Comparison of ENCODE assay signal across 26 mouse cellular contexts in genomic region chr7:143201255-143201654, GRCm38 (mm10).
DNase-seq lines count a peak whose midpoint lies in the region; ATAC-seq lines count a peak whose summit lies in the region.
"Had no signal": no experiment of that assay in that cellular context is flagged by ENCODE, and none has a peak within 500 bp of the region (broad histone marks: within the 10 kb centered on the region; RNA-seq: fewer than 3 reads in every experiment).

No protein-coding gene starts in this region.

- H3K9me3 ChIP-seq in stomach, embryonic 16.5 days (replicated peaks; ENCODE audit: control insufficient read depth, low read length) = no peaks in the 10 kb centered on the region
- H3K9me3 ChIP-seq: embryonic facial prominence, embryonic 12.5 days; forebrain, embryonic 12.5 days; forebrain, embryonic 15.5 days; G1E; heart, embryonic 10.5 days; heart, embryonic 13.5 days; hindbrain, embryonic 12.5 days; hindbrain, embryonic 15.5 days had no signal

- H3K27ac ChIP-seq in stomach, embryonic 16.5 days (ENCODE audit: low read length) = peak overlapping the region; percentile 49; the same call in 1 of the 2 replicates
- H3K27ac ChIP-seq: embryonic facial prominence, embryonic 12.5 days; forebrain, embryonic 12.5 days; forebrain, embryonic 15.5 days; heart, adult 2 months; heart, embryonic 10.5 days; heart, embryonic 13.5 days; hindbrain, embryonic 12.5 days; hindbrain, embryonic 15.5 days had no signal

- peak; percentile 64 for DNase-seq in heart, adult 11 months
- DNase-seq in heart, postnatal 25 days (ENCODE audit: low spot score) = no peak
- DNase-seq in urinary bladder, adult 2 months (ENCODE audit: low spot score) = peak; percentile 12
- no peak for DNase-seq in urinary bladder, postnatal 25 days (ENCODE audit: low spot score)
- no peak for DNase-seq in kidney, postnatal 14 days
- no peak for DNase-seq in left cerebral cortex, adult 18-20 months (ENCODE audit: low spot score in 2 of 2)
- DNase-seq: adrenal gland, postnatal 10 days; adrenal gland, postnatal 36 days; B cell, adult 2 months; cerebellum, adult 18-20 months; cerebellum, adult 9-10 months; cerebellum, postnatal 14 days; gastrocnemius, postnatal 25 days; heart, postnatal 14 days had no signal

- H3K27me3 ChIP-seq in stomach, embryonic 16.5 days (ENCODE audit: control insufficient read depth, insufficient read depth, low read length) = no peaks in the 10 kb centered on the region
- H3K27me3 ChIP-seq: forebrain, embryonic 15.5 days; hindbrain, embryonic 12.5 days; hindbrain, embryonic 15.5 days had no signal

- no peaks in the 10 kb centered on the region for H3K36me3 ChIP-seq in stomach, embryonic 16.5 days (ENCODE audit: control insufficient read depth, insufficient read depth, low read length)
- H3K36me3 ChIP-seq: embryonic facial prominence, embryonic 12.5 days; forebrain, embryonic 12.5 days; forebrain, embryonic 15.5 days; G1E; heart, embryonic 10.5 days; hindbrain, embryonic 12.5 days; hindbrain, embryonic 15.5 days had no signal

- no peaks in the 10 kb centered on the region for H3K4me1 ChIP-seq in stomach, embryonic 16.5 days (ENCODE audit: control insufficient read depth, insufficient read depth, low read length)
- H3K4me1 ChIP-seq: embryonic facial prominence, embryonic 12.5 days had no signal

- 73% methylated on average over 2 of the region's 2 CpGs for WGBS in stomach, embryonic 16.5 days

- intact Hi-C loops in heart, postnatal 25 days (cut with DNase I) = no loop called here

- H3K4me3 ChIP-seq in stomach, embryonic 16.5 days (replicated peaks; ENCODE audit: low read length) = no peak overlapping the region
- H3K4me3 ChIP-seq: embryonic facial prominence, embryonic 12.5 days; erythroblast, embryonic 14.5 days; forebrain, embryonic 12.5 days; forebrain, embryonic 15.5 days; heart, adult 2 months; heart, embryonic 10.5 days; heart, embryonic 13.5 days; hindbrain, embryonic 12.5 days; hindbrain, embryonic 15.5 days had no signal

- no peak for ATAC-seq in stomach, embryonic 16.5 days (ENCODE audit: insufficient read depth, low FRiP score)
- ATAC-seq: forebrain, embryonic 15.5 days; Patski had no signal

- H3K9ac ChIP-seq in stomach, embryonic 16.5 days (ENCODE audit: low read length) = no peak overlapping the region
- H3K9ac ChIP-seq: embryonic facial prominence, embryonic 12.5 days; forebrain, embryonic 12.5 days; forebrain, embryonic 15.5 days; heart, embryonic 13.5 days; hindbrain, embryonic 12.5 days; hindbrain, embryonic 15.5 days had no signal

- H3K4me2 ChIP-seq in stomach, embryonic 16.5 days (ENCODE audit: low read depth, low read length) = no peak overlapping the region
- H3K4me2 ChIP-seq: embryonic facial prominence, embryonic 12.5 days; forebrain, embryonic 12.5 days; forebrain, embryonic 15.5 days; heart, embryonic 13.5 days; hindbrain, embryonic 12.5 days; hindbrain, embryonic 15.5 days had no signal

Comparison
In these comparisons a context has a peak if more than half of its experiments do, and no peak if none do; other contexts are left out.
1. DNase-seq: peak in heart, adult 11 months (single experiment) and urinary bladder, adult 2 months (single experiment); none in heart, postnatal 25 days (single experiment), urinary bladder, postnatal 25 days (single experiment), kidney, postnatal 14 days (single experiment) and left cerebral cortex, adult 18-20 months (0 of 2).